Mouse (Mus musculus): Measurements from ENCODE around the gene Shbg. TPM values are rescaled to one million over a fixed set of nuclear protein-coding genes. Genes with fewer than 3 reads are reported as not detected.

Shbg gene
- total RNA-seq, 4 experiments from 2014 or later, result not detected

Small RNAs within 50 kb of the gene (microRNA-seq; reads per million reads assigned to microRNA genes)
- gene Mir1934 (3.7 to 4.2 reads per million in 2 experiments), gene Mir467f (0 reads per million in 2 experiments)

Other genes starting within 250 kb of the Shbg start
- gene Chd3, start 248.5 kb downstream of the Shbg start, total RNA-seq (2022), result 100 to 1,000 TPM in 2 of 4 experiments, 10 to 100 TPM in 2; 89.8 to 169 (median 115) TPM
- 100 to 1,000 TPM; 138 to 160 (median 154) TPM for gene Naa38, start 222.4 kb downstream of the Shbg start, total RNA-seq (2022)
- gene Cyb5d1, start 222.3 kb downstream of the Shbg start, total RNA-seq (2022), result 10 to 100 TPM; 53.9 to 65.7 (median 60.5) TPM
- gene Tmem88, start 219.7 kb downstream of the Shbg start, total RNA-seq (2022), result 10 to 100 TPM in 2 of 4 experiments, 1 to 10 TPM in 2; 6.3 to 16.0 (median 10.4) TPM
- gene Kdm6b, start 204.2 kb downstream of the Shbg start, total RNA-seq (2022), result 10 to 100 TPM; 20.4 to 44.2 (median 35.1) TPM
- gene Dnah2, start 68.8 kb downstream of the Shbg start, total RNA-seq (2022), result 1 to 10 TPM in 1 of 4 experiments, under 1 TPM in 3; 0.14 to 1.0 (median 0.70) TPM
- gene Efnb3, start 57.7 kb downstream of the Shbg start, total RNA-seq (2022), result under 1 TPM; 0.77 to 0.86 (median 0.81) TPM
- 10 to 100 TPM in 3 of 4 experiments, 1 to 10 TPM in 1; 9.1 to 11.9 (median 11.0) TPM for gene Wrap53, start 37.6 kb downstream of the Shbg start, total RNA-seq (2022)
- 10 to 100 TPM; 57.6 to 71.1 (median 64.0) TPM for gene Trp53, start 37.5 kb downstream of the Shbg start, total RNA-seq (2022)
- gene Atp1b2, start 12.0 kb downstream of the Shbg start, total RNA-seq (2022), result 10 to 100 TPM; 22.5 to 47.8 (median 38.2) TPM
- gene Sat2, start 4.1 kb upstream of the Shbg start, total RNA-seq (2022), result 10 to 100 TPM in 2 of 4 experiments, 1 to 10 TPM in 2; 7.3 to 17.8 (median 12.8) TPM
- gene Fxr2, start 15.1 kb upstream of the Shbg start, total RNA-seq (2022), result 100 to 1,000 TPM in 1 of 4 experiments, 10 to 100 TPM in 3; 75.8 to 112 (median 91.2) TPM
- gene Sox15, start 37.4 kb upstream of the Shbg start, total RNA-seq (2022), result not detected
- gene Mpdu1, start 44.7 kb upstream of the Shbg start, total RNA-seq (2022), result 100 to 1,000 TPM; 107 to 123 (median 113) TPM
- gene Cd68, start 48.2 kb upstream of the Shbg start, total RNA-seq (2022), result 10 to 100 TPM; 17.9 to 43.8 (median 30.0) TPM
- 100 to 1,000 TPM; 500 to 614 (median 555) TPM for gene Eif4a1, start 54.5 kb upstream of the Shbg start, total RNA-seq (2022)
- 10 to 100 TPM; 72.5 to 92.1 (median 85.0) TPM for gene Senp3, start 64.2 kb upstream of the Shbg start, total RNA-seq (2022)
- 1 to 10 TPM; 2.5 to 7.3 (median 4.5) TPM for gene Tnfsf13, start 67.9 kb upstream of the Shbg start, total RNA-seq (2022)
- 10 to 100 TPM; 24.1 to 47.6 (median 36.3) TPM for gene Tnfsf12, start 77.9 kb upstream of the Shbg start, total RNA-seq (2022)
- 1 to 10 TPM; 3.4 to 8.4 (median 7.9) TPM for gene Tnfsfm13, start 78.2 kb upstream of the Shbg start, total RNA-seq (2022)
- gene Polr2a, start 140.7 kb upstream of the Shbg start, total RNA-seq (2022), result 100 to 1,000 TPM in 2 of 4 experiments, 10 to 100 TPM in 2; 85.2 to 125 (median 101) TPM
- not detected for gene Slc35g3, start 144.1 kb upstream of the Shbg start, total RNA-seq (2022)
- gene Zbtb4, start 148.0 kb upstream of the Shbg start, total RNA-seq (2022), result 100 to 1,000 TPM in 2 of 4 experiments, 10 to 100 TPM in 2; 73.0 to 121 (median 97.6) TPM
- 1 to 10 TPM; 1.5 to 8.1 (median 5.0) TPM for gene Chrnb1, start 178.0 kb upstream of the Shbg start, total RNA-seq (2022)
- 10 to 100 TPM in 2 of 4 experiments, 1 to 10 TPM in 2; 2.5 to 32.7 (median 16.9) TPM for gene Fgf11, start 184.0 kb upstream of the Shbg start, total RNA-seq (2022)
- gene Tmem102, start 187.7 kb upstream of the Shbg start, total RNA-seq (2022), result 1 to 10 TPM in 1 of 4 experiments, under 1 TPM in 3; 0.45 to 1.1 (median 0.72) TPM
- not detected for gene Gm39566, start 197.4 kb upstream of the Shbg start, total RNA-seq (2022)
- not detected for gene Spem2, start 200.6 kb upstream of the Shbg start, total RNA-seq (2022)
- gene Spem1, start 204.3 kb upstream of the Shbg start, total RNA-seq (2022), result under 1 TPM in 1 of 4 experiments, not detected in 3; 0.38 TPM
- gene Nlgn2, start 219.9 kb upstream of the Shbg start, total RNA-seq (2022), result 10 to 100 TPM; 22.2 to 48.7 (median 35.8) TPM
- 100 to 1,000 TPM; 122 to 164 (median 149) TPM for gene Tmem256, start 220.6 kb upstream of the Shbg start, total RNA-seq (2022)
- gene Plscr3, start 228.5 kb upstream of the Shbg start, total RNA-seq (2022), result 10 to 100 TPM; 40.2 to 69.1 (median 62.1) TPM
- under 1 TPM in 2 of 4 experiments, not detected in 2; 0.11 to 0.20 TPM for gene Tnk1, start 240.8 kb upstream of the Shbg start, total RNA-seq (2022)

Measured in adrenal gland, adult 8-10 months (tissue).